Mouse (Mus musculus) kidney, adult 2 months (tissue): ENCODE measurements around the gene Comt. TPM values are rescaled to one million over a fixed set of nuclear protein-coding genes. Genes with fewer than 3 reads are reported as not detected.

Source experiments
- DNase-seq: peaks from one replicate; pipeline ENCODE4 v3.0.0; 2021
- H3K27ac ChIP-seq: fragments of 200-500 bp; 2 replicates; pipeline ENCODE4 v1.5.1; 2012; ENCODE audit warnings: low read depth, low read length, control low read depth, inconsistent platforms; ENCODE audit not compliant: insufficient read depth
- H3K27me3 ChIP-seq: fragments of 200-500 bp; replicated peaks from 2 replicates; pipeline ENCODE4 v1.6.1; 2012; ENCODE audit warnings: mild to moderate bottlenecking, moderate library complexity, low read length, inconsistent platforms; ENCODE audit not compliant: control insufficient read depth, insufficient read depth
- H3K36me3 ChIP-seq: fragments of 200-500 bp; 2 replicates; pipeline ENCODE4 v1.6.1; 2012; ENCODE audit warnings: mild to moderate bottlenecking, moderate library complexity, low read length, inconsistent platforms; ENCODE audit not compliant: control insufficient read depth, insufficient read depth
- H3K4me1 ChIP-seq: fragments of 200-500 bp; 2 replicates; pipeline ENCODE4 v1.6.1; 2011; ENCODE audit warnings: low read length; ENCODE audit not compliant: control insufficient read depth, insufficient read depth
- H3K4me3 ChIP-seq: fragments of 200-500 bp; 2 replicates; pipeline ENCODE4 v1.5.1; 2011; ENCODE audit warnings: mild to moderate bottlenecking, low read depth, low read length, control low read depth; ENCODE audit not compliant: insufficient read depth
- CTCF ChIP-seq: fragments of 200-500 bp; conservative IDR thresholded peaks from 2 replicates; pipeline ENCODE4 v1.5.1; 2011; ENCODE audit warnings: low read depth, mild to moderate bottlenecking, control low read depth, low read length, moderate library complexity, mixed read lengths; ENCODE audit not compliant: insufficient read depth, insufficient read length
- POLR2A ChIP-seq: fragments of 200-500 bp; IDR thresholded peaks from one replicate; pipeline ENCODE4 v1.6.1; 2011; ENCODE audit warnings: low read depth, low read length, control low read depth
- WGBS: fragments of 180-500 bp; shearing (Covaris S2); methylation state at CpG from one replicate; pipeline ENCODE4 v1.1.7; 2018; 5-methylcytosine and 5-hydroxymethylcytosine counted together
- polyA plus RNA-seq: library from polyadenylated mRNA; depleted of rRNA; stranded (reverse); fragments of >200 nt; gene quantifications from 2 replicates; pipeline ENCODE4 v1.2.3, GENCODE M21; 2012

Comt gene
- polyA plus RNA-seq, 1 experiment: 519 TPM

- peaks cover 5% of the 10 kb centered on the region for H3K4me1 ChIP-seq
- H3K27ac ChIP-seq: no peak overlapping the region
- H3K36me3 ChIP-seq: no peaks in the 10 kb centered on the region
- WGBS: 90% methylated on average over 12 of the region's 12 CpGs
- TF ChIP-seq CTCF: no peak
- TF ChIP-seq POLR2A: no peak
- no peak for DNase-seq
- no peak overlapping the region for H3K4me3 ChIP-seq
- no peaks in the 10 kb centered on the region for H3K27me3 ChIP-seq
Measured at GRCm38 (mm10) chr16:18403285-18403684, 23.4 kb downstream of the Comt start.

GRCm38 (mm10) chr16:18400472-18401216 is 26.0 kb downstream of the Comt start:
- Histone ChIP-seq H3K4me1 (peaks cover 3% of the 10 kb centered on the region; the same call in 1 of the 2 replicates), H3K36me3 (no peaks in the 10 kb centered on the region), H3K27me3 (no peaks in the 10 kb centered on the region), H3K4me3 (no peak overlapping the region), H3K27ac (no peak overlapping the region)
- 53% methylated on average over 7 of the region's 7 CpGs for WGBS
- no peak for DNase-seq
- no peak for TF ChIP-seq POLR2A
- no peak for TF ChIP-seq CTCF

GRCm38 (mm10) chr16:18400028-18400427 is 26.6 kb downstream of the Comt start:
- Histone ChIP-seq H3K36me3 (no peaks in the 10 kb centered on the region), H3K4me3 (no peak overlapping the region), H3K27ac (no peak overlapping the region), H3K4me1 (peaks cover 5% of the 10 kb centered on the region), H3K27me3 (no peaks in the 10 kb centered on the region)
- no peak for DNase-seq
- TF ChIP-seq POLR2A (no peak), CTCF (no peak)
- WGBS: 78% methylated on average over 9 of the region's 9 CpGs

- Histone ChIP-seq H3K27me3 (no peaks in the 10 kb centered on the region), H3K4me3 (no peak overlapping the region), H3K4me1 (peaks cover 13% of the 10 kb centered on the region), H3K36me3 (no peaks in the 10 kb centered on the region), H3K27ac (peak overlapping the region; percentile 30; the same call in 1 of the 2 replicates)
- DNase-seq: no peak
- TF ChIP-seq POLR2A (no peak), CTCF (no peak)
- 93% methylated on average over 27 of the region's 27 CpGs for WGBS
Measured at GRCm38 (mm10) chr16:18396791-18397621, 29.6 kb downstream of the Comt start.

GRCm38 (mm10) chr16:18396201-18396600 is 30.5 kb downstream of the Comt start:
- TF ChIP-seq CTCF: no peak
- TF ChIP-seq POLR2A: no peak
- no peaks in the 10 kb centered on the region for H3K27me3 ChIP-seq
- DNase-seq: peak; percentile 84
- H3K36me3 ChIP-seq: no peaks in the 10 kb centered on the region
- H3K27ac ChIP-seq: peak overlapping the region; percentile 67
- peaks cover 16% of the 10 kb centered on the region for H3K4me1 ChIP-seq
- H3K4me3 ChIP-seq: no peak overlapping the region
- whole genome bisulfite sequencing: 15% methylated on average over 2 of the region's 2 CpGs

DNA sequence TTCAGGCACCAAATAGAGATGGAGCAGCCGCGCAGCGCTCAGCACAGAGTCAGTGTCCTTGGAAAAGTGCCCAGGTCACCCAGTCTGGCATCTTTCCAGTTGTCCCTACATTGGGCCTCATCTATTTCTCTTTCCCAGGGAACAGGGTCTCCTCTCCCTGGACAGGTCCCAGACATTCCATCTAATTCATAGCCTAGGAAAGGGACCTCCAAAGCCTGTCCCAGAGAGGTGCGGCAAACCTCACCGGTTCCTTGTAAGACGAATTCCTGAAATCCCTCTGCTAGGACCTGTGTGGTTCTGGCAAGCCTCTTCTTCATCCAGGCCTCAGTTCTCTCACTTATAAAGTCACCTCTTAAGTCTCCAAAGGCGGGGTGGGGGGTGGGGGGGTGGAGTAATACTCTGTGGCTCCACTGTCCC is 31.0 kb downstream of the Comt start:
- Histone ChIP-seq H3K4me1 (peaks cover 16% of the 10 kb centered on the region), H3K27me3 (no peaks in the 10 kb centered on the region), H3K4me3 (no peak overlapping the region), H3K36me3 (no peaks in the 10 kb centered on the region), H3K27ac (peak overlapping the region; percentile 67)
- WGBS: 45% methylated on average over 6 of the region's 7 CpGs
- DNase-seq: peak; percentile 68
- TF ChIP-seq CTCF (no peak), POLR2A (no peak)
